Comparison of ENCODE assay signal across 8 mouse cellular contexts in genomic region chr1:91755102-91755501, GRCm38 (mm10). TPM values are rescaled to one million over a fixed set of nuclear protein-coding genes. Genes with fewer than 3 reads are reported as not detected.
DNase-seq lines count a peak whose midpoint lies in the region; ATAC-seq and TF ChIP-seq lines count a peak whose summit lies in the region.

No protein-coding gene starts in this region.

- no peak for TF ChIP-seq POLR2A in bone marrow macrophage, adult 2 months (IDR thresholded peaks at IDR 0.05; ENCODE audit: borderline replicate concordance, low read depth, low read length)
- TF ChIP-seq POLR2A in lung, adult 2 months (IDR thresholded peaks at IDR 0.05; ENCODE audit: borderline replicate concordance, extremely low read depth, low read depth, low read length), result no peak

- peaks cover 9% of the 10 kb centered on the region for H3K4me1 ChIP-seq in bone marrow macrophage, adult 2 months (ENCODE audit: control insufficient read depth, insufficient read depth, low read length)
- H3K4me1 ChIP-seq in heart, embryonic 14.5 days (ENCODE audit: control insufficient read depth in 2 of 2, insufficient read depth in 2 of 2, low read length in 2 of 2), result no peaks in the 10 kb centered on the region
- no peaks in the 10 kb centered on the region for H3K4me1 ChIP-seq in lung, adult 2 months (ENCODE audit: control insufficient read depth, insufficient read depth, low read length)

- no peak overlapping the region for H3K27ac ChIP-seq in bone marrow macrophage, adult 2 months (ENCODE audit: insufficient read depth, low read depth, low read length)
- no peak overlapping the region for H3K27ac ChIP-seq in heart, embryonic 14.5 days (replicated peaks in 1 of 2; ENCODE audit: control insufficient read depth in 1 of 2, insufficient read depth in 1 of 2, low read depth in 2 of 2, low read length in 2 of 2)

- no peak overlapping the region for H3K9ac ChIP-seq in heart, embryonic 14.5 days (ENCODE audit: low read length)

- H3K36me3 ChIP-seq in heart, embryonic 14.5 days (ENCODE audit: control insufficient read depth, insufficient read depth, low read length), result no peaks in the 10 kb centered on the region

- WGBS in heart, embryonic 14.5 days, result 0% methylated on average over 9 of the region's 9 CpGs
- under 1% methylated on average over 9 of the region's 9 CpGs for WGBS in lung, adult 2 months

- ATAC-seq in heart, embryonic 14.5 days (ENCODE audit: insufficient number of reproducible peaks, insufficient read depth, low FRiP score, low read depth), result no peak

- TF ChIP-seq CTCF in bone marrow macrophage, adult 2 months (IDR thresholded peaks at IDR 0.05; ENCODE audit: low read depth, low read length), result peak; percentile 89
- TF ChIP-seq CTCF in lung, adult 2 months (IDR thresholded peaks at IDR 0.05; ENCODE audit: insufficient read depth, low read length), result peak; percentile 87

- H3K4me3 ChIP-seq in bone marrow macrophage, adult 2 months (ENCODE audit: insufficient read depth, low read length), result no peak overlapping the region
- no peak overlapping the region; a peak in 1 of 4 replicates for H3K4me3 ChIP-seq in heart, embryonic 14.5 days (ENCODE audit: control insufficient read depth in 1 of 2, insufficient read depth in 1 of 2, low read depth in 1 of 2, low read length in 2 of 2)
- H3K4me3 ChIP-seq in lung, adult 2 months (replicated peaks; ENCODE audit: extremely low read depth, low read depth, low read length), result no peak overlapping the region

- H3K27me3 ChIP-seq in heart, embryonic 14.5 days (ENCODE audit: control insufficient read depth, insufficient read depth, low read length), result no peaks in the 10 kb centered on the region

- peak overlapping the region; percentile 51 for H3K4me2 ChIP-seq in heart, embryonic 14.5 days (ENCODE audit: low read length)

- no peaks in the 10 kb centered on the region for H3K9me3 ChIP-seq in heart, embryonic 14.5 days (ENCODE audit: control insufficient read depth, low read length)

- DNase-seq in CD8-positive naive resting alpha-beta T cell, adult 2 months (ENCODE audit: low read depth in 2 of 2, low spot score in 2 of 2), result peak; percentile 14 to 31
- peak; percentile 27 for DNase-seq in fibroblast of lung, adult 2 months (ENCODE audit: low read depth)
- DNase-seq in kidney, postnatal 14 days, result peak; percentile 54
- DNase-seq in lung, adult 2 months, result peak; percentile 49
- DNase-seq in ovary, postnatal 36 days (ENCODE audit: low spot score), result peak; percentile 75
- peak; percentile 38 for DNase-seq in urinary bladder, adult 2 months (ENCODE audit: low spot score)

RNA-seq across cellular contexts. Expression of gene Twist2, which starts 46.2 kb away (rescaled TPM):
- polyA plus RNA-seq in bone marrow macrophage, adult 2 months (2012; ENCODE audit: insufficient read depth, insufficient read length, missing spikeins), result 0.42 TPM in 1 of 2 replicates, not detected in the other
- polyA plus RNA-seq in heart, embryonic 14.5 days (2014; fragmentation: Nextera tagmentation; extraction: Ambion mirVana), result 1.6 and 2.7 TPM in 2 replicates
- 11.6 and 12.9 TPM in 2 replicates for polyA plus RNA-seq in lung, adult 2 months (2012; rRNA removed)
- polyA plus RNA-seq in urinary bladder, adult 2 months (2012; rRNA removed), result 22.2 and 22.4 TPM in 2 replicates

Comparison
In these comparisons a context has a peak if more than half of its experiments do, and no peak if none do; other contexts are left out.
1. DNase-seq: peak in every context shown above with its lines; median percentile 75 in ovary, postnatal 36 days; 54 in kidney, postnatal 14 days; 49 in lung, adult 2 months; 38 in urinary bladder, adult 2 months; 27 in fibroblast of lung, adult 2 months; 22 in CD8-positive naive resting alpha-beta T cell, adult 2 months.